Mouse (Mus musculus) heart, postnatal 0 days (tissue): ENCODE measurements around the gene Pde8b. TPM values are rescaled to one million over a fixed set of nuclear protein-coding genes. Genes with fewer than 3 reads are reported as not detected.
A peak's percentile ranks its signal among the peaks of the same experiment; 100 is the strongest.
"Not testable (repeated sequence)": the region's sequence is repeated elsewhere in the genome, so short reads cannot be mapped to it uniquely, and the experiment has no call there.

Experiments used
- ATAC-seq: fragments of 200-750 bp; cut with Nextera tagmentation; 2 replicates; pipeline ENCODE4 v1.8.0; 2017; ENCODE audit warnings: low read depth, moderate number of reproducible peaks, moderate library complexity; ENCODE audit not compliant: insufficient read depth
- DNase-seq: peaks from one replicate; pipeline ENCODE4 v3.0.0-alpha.2; 2016; ENCODE audit warnings: low spot score
- H3K27ac ChIP-seq: fragments of 300-500 bp; sonication (generic); 2 replicates; pipeline ENCODE4 v1.5.1; 2014; ENCODE audit warnings: low read depth, mild to moderate bottlenecking
- H3K27me3 ChIP-seq: fragments of 300-500 bp; sonication (generic); 2 replicates; pipeline ENCODE4 v1.6.1; 2014; ENCODE audit warnings: low read length, mixed read lengths; ENCODE audit not compliant: control insufficient read depth, insufficient read depth
- H3K36me3 ChIP-seq: fragments of 300-500 bp; sonication (generic); replicated peaks from 2 replicates; pipeline ENCODE4 v1.6.1; 2014; ENCODE audit warnings: low read length, mixed read lengths; ENCODE audit not compliant: control insufficient read depth, insufficient read depth
- H3K4me1 ChIP-seq: fragments of 300-500 bp; sonication (generic); 2 replicates; pipeline ENCODE4 v1.6.1; 2014; ENCODE audit warnings: antibody characterized with exemption; ENCODE audit not compliant: control insufficient read depth, insufficient read depth
- H3K4me2 ChIP-seq: fragments of 300-500 bp; sonication (generic); 2 replicates; pipeline ENCODE4 v1.6.1; 2014; ENCODE audit warnings: low read depth, mild to moderate bottlenecking, low read length, moderate library complexity
- H3K4me3 ChIP-seq: fragments of 300-500 bp; sonication (generic); 2 replicates; pipeline ENCODE4 v1.5.1; 2014; ENCODE audit warnings: low read depth, low read length
- H3K9ac ChIP-seq: fragments of 300-500 bp; sonication (generic); replicated peaks from 2 replicates; pipeline ENCODE4 v1.6.1; 2014; ENCODE audit warnings: low read depth, low read length, mixed read lengths
- H3K9me3 ChIP-seq: fragments of 300-500 bp; sonication (generic); replicated peaks from 2 replicates; pipeline ENCODE4 v1.6.1; 2016; ENCODE audit warnings: low read length; ENCODE audit not compliant: control insufficient read depth
- CTCF ChIP-seq: IDR thresholded peaks from 2 replicates; pipeline ENCODE4 v1.5.1; 2016; ENCODE audit warnings: antibody characterized with exemption, control low read depth, low read depth
- EP300 ChIP-seq: IDR thresholded peaks from 2 replicates; pipeline ENCODE4 v1.6.1; 2016; ENCODE audit warnings: antibody characterized with exemption, low read depth
- WGBS: fragments of 180-500 bp; shearing (Covaris S2); extraction: QIAGEN DNeasy Blood & Tissue Kit; methylation state at CpG from one replicate; pipeline ENCODE4 v1.1.7; 2014; 5-methylcytosine and 5-hydroxymethylcytosine counted together
- polyA plus RNA-seq: library from polyadenylated mRNA; unstranded; fragments of >200 nt; fragmentation: Nextera tagmentation; extraction: Ambion mirVana; gene quantifications from 2 replicates; pipeline ENCODE4 v1.2.1, GENCODE M21; 2015
- total RNA-seq: library from RNA; depleted of rRNA; stranded (reverse); fragments of >200 nt; gene quantifications from 2 replicates; pipeline ENCODE4 v1.2.3, GENCODE M21; 2014; ENCODE audit warnings: low replicate concordance

Pde8b gene
- total and polyA plus RNA-seq, 2 experiments from 2014 or later, result 0.98 TPM; not detected in 1

GRCm38 (mm10) chr13:95224491-95224890, 25.6 kb downstream of the Pde8b start:
- ATAC-seq, result no peak
- TF ChIP-seq EP300, result no peak
- TF ChIP-seq CTCF, result no peak
- H3K9ac ChIP-seq, result no peak overlapping the region
- H3K36me3 ChIP-seq, result no peaks in the 10 kb centered on the region
- no peak overlapping the region for H3K4me3 ChIP-seq
- 67% methylated on average over 2 of the region's 2 CpGs for WGBS
- no peak for DNase-seq
- no peaks in the 10 kb centered on the region for H3K9me3 ChIP-seq
- peaks cover 35% of the 10 kb centered on the region for H3K27me3 ChIP-seq
- no peak overlapping the region for H3K27ac ChIP-seq
- no peak overlapping the region for H3K4me2 ChIP-seq
- no peaks in the 10 kb centered on the region; the same call in 1 of the 2 replicates for H3K4me1 ChIP-seq

- no peaks in the 10 kb centered on the region for H3K9me3 ChIP-seq
- H3K27ac ChIP-seq, result no peak overlapping the region
- peak overlapping the region; percentile 99 for H3K4me2 ChIP-seq
- TF ChIP-seq CTCF (no peak), EP300 (no peak)
- H3K27me3 ChIP-seq, result peaks cover 35% of the 10 kb centered on the region
- H3K4me3 ChIP-seq, result peak overlapping the region; percentile 62
- ATAC-seq (no peak), DNase-seq (no peak)
- no peaks in the 10 kb centered on the region; the same call in 1 of the 2 replicates for H3K4me1 ChIP-seq
- no peaks in the 10 kb centered on the region for H3K36me3 ChIP-seq
- H3K9ac ChIP-seq, result no peak overlapping the region
- 36% methylated on average over 2 of the region's 2 CpGs for WGBS
Observed at GRCm38 (mm10) chr13:95223427-95223772, 26.7 kb downstream of the Pde8b start.

DNA sequence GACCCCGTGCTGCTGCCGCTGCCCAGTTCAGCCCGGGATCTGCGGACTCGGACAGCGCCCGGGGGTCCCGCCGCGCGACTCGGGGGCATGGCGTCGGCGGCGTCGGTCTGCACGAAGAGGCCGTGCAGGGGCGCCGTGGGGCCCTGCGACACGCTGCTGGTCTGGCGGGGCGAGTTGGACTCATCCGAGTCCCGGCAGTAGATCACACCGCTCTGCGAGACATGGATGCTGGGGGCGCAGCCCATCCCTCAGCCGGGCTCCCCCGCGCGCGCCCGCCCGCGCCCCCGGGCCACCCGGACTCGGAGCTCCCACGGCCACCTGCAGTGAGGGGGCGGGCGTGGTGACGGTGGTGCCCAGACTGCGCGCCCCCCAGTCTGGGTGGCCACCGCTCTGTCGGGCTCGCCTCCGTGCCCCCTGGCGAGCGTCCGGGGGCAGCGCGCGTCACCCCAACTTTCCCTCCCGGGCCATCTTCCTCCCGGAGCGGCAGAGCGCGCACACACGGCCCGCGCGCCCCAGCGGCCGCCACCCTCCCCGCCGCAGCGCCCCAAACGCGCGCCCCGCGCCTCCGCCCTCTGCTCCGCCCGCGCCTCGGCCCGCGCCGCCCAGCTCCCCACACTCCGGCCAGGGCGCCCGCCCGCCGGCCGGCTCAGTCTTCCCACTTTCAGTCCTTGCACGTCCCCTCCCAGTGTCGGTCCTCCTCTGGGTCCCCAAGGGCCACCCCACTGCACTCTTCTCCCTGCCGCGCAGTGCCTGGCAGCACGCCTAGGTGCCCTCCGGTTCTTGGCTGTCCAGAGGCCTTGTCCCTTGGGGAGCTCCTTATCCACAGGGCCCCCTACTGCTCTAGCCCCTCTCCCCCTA, 27.3 kb downstream of the Pde8b start:
- DNase-seq (no peak), ATAC-seq (no peak)
- no peak overlapping the region for H3K27ac ChIP-seq
- H3K4me2 ChIP-seq, result peak overlapping the region; percentile 99
- 1% methylated on average over 60 of the region's 96 CpGs for WGBS
- no peaks in the 10 kb centered on the region for H3K36me3 ChIP-seq
- H3K4me3 ChIP-seq, result peak overlapping the region; percentile 62
- no peaks in the 10 kb centered on the region; the same call in 1 of the 2 replicates for H3K4me1 ChIP-seq
- peak overlapping the region; percentile 20; the same call in 1 of the 2 replicates for H3K9ac ChIP-seq
- no peak for TF ChIP-seq EP300
- no peak for TF ChIP-seq CTCF
- H3K9me3 ChIP-seq, result no peaks in the 10 kb centered on the region
- peaks cover 35% of the 10 kb centered on the region for H3K27me3 ChIP-seq

- no peak for TF ChIP-seq EP300
- TF ChIP-seq CTCF, result no peak
- 5% methylated on average over 24 of the region's 24 CpGs for WGBS
Observed at GRCm38 (mm10) chr13:95221882-95222568, 28.1 kb downstream of the Pde8b start.

DNA sequence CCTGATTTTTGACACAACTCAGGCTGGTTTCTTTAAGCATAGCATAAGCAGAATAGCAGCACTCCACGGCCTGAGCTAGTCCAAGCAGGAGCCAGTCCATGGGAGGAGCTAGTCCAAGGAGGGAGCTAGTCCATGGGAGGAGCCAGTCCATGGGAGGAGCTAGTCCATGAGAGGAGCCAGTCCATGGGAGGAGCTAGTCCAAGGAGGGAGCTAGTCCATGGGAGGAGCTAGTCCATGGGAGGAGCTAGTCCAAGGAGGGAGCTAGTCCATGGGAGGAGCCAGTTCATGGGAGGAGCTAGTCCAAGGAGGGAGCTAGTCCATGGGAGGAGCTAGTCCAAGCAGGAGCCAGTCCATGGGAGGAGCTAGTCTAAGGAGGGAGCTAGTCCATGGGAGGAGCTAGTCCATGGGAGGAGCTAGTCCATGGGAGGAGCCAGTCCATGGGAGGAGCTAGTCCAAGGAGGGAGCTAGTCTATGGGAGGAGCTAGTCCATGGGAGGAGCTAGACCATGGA, 34.4 kb downstream of the Pde8b start:
- not testable (repeated sequence) for H3K9me3 ChIP-seq, ATAC-seq, DNase-seq, H3K9ac ChIP-seq, H3K4me3 ChIP-seq, H3K27me3 ChIP-seq, H3K36me3 ChIP-seq, H3K27ac ChIP-seq, H3K4me1 ChIP-seq, H3K4me2 ChIP-seq
- 37% methylated on average over 1 of the region's 1 CpGs for WGBS

More at GRCm38 (mm10) chr13:95221882-95222568, 28.1 kb downstream of the Pde8b start:
- no peaks in the 10 kb centered on the region for H3K9me3 ChIP-seq
- H3K4me1 ChIP-seq, result no peaks in the 10 kb centered on the region; the same call in 1 of the 2 replicates
- H3K4me2 ChIP-seq, result peak overlapping the region; percentile 99
- no peak overlapping the region; the same call in 1 of the 2 replicates for H3K9ac ChIP-seq
- H3K36me3 ChIP-seq, result no peaks in the 10 kb centered on the region
- no peak for ATAC-seq
- H3K4me3 ChIP-seq, result peak overlapping the region; percentile 62
- no peak for DNase-seq
- H3K27ac ChIP-seq, result no peak overlapping the region
- H3K27me3 ChIP-seq, result peaks cover 35% of the 10 kb centered on the region
